Mouse (Mus musculus) heart, postnatal 10 days (tissue): ENCODE measurements at regions not wholly inside any gene's neighbourhood (a gene's known extent, or its start where the extent isn't known, plus 50 kb on each side); places are given as distances from the start of the nearest gene placed in this dataset.
"Not testable (repeated sequence)": the region's sequence is repeated elsewhere in the genome, so short reads cannot be mapped to it uniquely, and the experiment has no call there.

ENCODE experiments used
- DNase-seq, 2 experiments: peaks; one replicate each; pipeline ENCODE4 v3.0.0; 2021
- intact Hi-C: fragments of 180-260 bp; cut with DNase I; formaldehyde crosslinking; loops from one replicate; pipeline ENCODE4 v1.15.1; 2025

DNA sequence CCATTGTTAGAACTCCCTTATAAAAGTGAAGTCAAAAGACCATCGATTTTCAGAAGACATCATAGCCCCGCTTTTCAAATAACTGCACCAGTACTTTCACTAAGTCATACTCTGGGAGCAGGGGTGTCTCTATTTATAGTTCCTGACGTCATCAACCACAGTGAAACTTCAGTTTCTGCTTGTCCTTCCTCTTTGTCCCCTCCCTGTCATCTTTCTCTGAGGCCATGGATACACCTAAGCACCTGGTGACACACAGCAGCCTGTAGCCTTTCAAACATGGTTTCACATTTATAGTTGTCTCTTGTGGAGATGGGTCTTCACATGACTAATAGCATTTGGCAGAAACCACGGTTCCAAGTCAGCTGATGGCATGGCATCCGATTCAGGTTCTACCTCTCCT is 277.2 kb downstream of the 4933412E24Rik start:
- intact Hi-C loops: no loop called here

DNA sequence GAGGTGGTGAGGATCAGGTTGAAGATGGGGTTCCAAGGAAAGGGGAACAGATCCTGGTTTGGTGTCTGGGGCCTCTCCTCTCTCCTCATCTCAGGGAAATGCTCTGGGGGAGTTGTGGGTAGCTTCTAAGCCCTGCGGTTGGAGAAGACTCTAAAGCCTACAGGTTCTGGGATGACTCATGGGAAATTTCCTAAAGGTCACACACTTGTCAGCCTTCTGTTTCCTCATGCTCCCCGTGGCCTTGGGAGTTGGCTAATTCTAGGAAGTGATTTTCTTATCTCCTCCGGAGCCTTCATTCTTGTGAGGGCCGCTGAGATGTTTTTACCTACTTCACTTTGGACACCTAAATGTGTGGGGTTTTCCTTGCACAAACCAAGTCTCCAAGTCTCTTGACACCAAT is 279.2 kb downstream of the 4933412E24Rik start:
- DNase-seq: no peak
- intact Hi-C loops: no loop called here

More for the DNA sequence above, 277.2 kb downstream of the 4933412E24Rik start:
- DNase-seq: no peak

DNA sequence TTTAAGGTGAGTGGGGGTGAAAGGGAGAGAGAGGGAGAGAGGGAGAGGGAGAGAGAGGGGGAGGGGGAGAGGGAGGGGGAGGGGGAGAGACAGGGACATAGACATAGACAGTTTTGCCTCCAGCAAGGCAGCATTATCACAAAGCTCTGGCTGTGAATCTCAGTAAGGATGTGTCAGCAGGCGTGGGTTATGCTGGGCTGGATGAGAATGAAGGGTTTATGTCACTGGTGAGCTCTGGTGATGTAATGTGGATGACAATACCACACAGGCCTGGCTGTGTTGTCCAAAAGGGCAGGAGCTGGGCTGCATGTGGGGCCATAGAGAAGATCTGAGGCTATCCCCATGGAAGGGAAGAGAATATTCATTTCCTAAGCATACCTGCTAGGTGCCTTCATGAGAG is 282.0 kb downstream of the 4933412E24Rik start:
- no peak for DNase-seq
- intact Hi-C loops: no loop called here

DNA sequence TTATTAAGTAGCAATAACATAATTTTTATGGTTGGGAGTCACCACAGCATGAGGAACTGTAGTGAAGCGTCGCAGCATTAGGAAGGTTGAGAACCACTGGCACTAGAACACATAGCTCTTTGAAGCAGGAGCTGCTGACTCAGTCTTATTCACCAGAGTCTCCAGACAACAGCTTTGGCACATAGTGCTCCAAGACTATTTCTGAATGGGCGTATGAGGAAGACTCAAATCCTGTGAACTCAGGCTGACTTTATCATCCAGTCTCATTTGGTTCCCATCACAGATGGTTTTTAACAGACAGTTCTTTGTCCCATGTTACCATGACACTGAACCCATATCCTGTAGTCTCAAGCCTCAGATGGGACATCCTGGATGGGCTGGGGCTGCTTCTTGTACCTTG is 282.5 kb downstream of the 4933412E24Rik start:
- intact Hi-C loops: no loop called here
- no peak for DNase-seq

DNA sequence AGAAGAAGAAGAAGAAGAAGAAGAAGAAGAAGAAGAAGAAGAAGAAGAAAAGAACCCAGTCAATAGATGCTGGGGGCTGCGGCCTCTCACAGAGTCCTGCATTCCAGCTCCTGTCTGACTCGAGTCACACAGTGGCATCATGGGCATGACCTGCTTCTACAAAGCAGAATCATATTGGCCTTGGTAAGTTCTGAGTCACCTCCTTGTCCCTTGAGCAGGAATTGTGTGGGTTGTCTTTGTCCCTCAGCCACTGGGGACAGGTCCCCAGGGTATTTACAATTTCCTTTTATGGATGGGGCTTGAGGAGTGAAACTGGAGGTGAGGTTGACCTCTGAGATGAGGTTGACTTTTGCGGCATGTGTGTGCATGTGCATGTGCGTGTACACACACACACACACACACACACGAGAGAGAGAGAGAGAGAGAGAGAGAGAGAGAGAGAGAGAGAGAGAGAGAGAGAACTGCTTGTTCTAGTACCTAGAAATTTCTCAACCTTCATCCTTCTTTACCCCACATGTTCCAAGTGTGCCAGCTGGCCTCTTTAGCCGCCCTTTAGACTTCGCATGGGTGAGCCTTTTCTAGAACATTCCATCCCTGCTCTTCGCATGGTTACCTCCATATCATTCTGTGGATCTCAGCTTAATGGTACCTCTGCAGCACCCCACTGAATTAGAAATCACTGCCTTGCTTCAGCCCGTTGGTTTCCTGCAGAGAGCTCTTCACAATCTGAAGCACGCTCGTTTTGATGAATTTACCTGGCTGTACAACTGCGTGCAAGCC is 283.2 kb downstream of the 4933412E24Rik start:
- intact Hi-C loops: no loop called here
- DNase-seq: no peak

DNA sequence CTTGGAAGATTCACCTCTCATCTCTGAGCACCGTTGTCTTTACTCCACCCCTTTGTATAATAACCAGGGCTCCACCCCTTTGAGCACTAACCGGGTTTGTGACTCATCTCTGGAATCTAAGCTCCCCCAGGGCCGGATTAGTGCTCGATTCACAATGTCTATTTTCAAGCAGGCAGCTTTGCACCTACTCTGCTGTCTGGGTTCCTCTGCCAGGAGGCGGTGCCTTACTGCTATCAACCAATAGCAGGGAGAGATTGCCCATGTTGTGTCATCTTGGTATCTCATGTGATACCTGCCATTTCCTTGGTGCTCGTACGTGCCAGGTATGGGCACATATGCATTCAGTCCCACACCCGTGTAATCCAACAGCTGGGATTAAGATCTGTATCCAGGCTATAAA is 285.3 kb downstream of the 4933412E24Rik start:
- intact Hi-C loops: no loop called here
- DNase-seq: no peak

DNA sequence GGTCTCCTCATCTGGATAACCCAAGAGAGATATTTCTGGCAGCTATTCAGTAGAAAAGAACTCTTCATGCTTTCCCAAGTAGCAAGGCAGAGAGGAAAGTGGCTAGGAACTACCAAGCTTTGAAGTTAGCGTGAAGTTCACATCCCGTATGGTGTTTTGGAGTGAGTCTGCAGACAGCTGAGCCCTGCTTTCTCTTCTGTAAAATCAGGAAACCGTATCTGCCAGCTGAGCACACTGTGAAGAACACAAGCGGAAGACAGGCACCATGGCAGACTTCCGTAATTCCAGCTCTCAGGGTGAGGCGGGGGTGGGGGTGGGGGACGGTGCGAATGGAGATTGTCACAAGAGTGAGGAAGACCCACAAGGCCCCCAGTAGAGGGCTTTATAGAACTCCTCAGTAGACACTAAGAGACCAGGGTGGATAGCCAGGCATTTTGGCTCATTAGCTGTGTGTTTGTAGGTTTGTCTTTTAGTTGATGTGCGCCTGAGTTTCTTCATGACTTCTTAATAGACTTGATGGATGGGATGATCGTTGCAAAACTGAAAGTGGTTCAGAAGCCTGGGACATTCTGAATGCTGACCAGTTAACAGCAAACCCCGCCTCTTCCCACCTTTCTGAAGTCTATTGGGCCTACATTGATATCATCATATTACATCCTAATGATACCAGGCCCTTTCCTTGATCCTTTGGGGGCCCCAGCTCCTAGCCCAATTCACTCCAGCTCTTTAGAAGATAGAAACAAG is 287.4 kb downstream of the 4933412E24Rik start:
- intact Hi-C loops: no loop called here
- DNase-seq: no peak

DNA sequence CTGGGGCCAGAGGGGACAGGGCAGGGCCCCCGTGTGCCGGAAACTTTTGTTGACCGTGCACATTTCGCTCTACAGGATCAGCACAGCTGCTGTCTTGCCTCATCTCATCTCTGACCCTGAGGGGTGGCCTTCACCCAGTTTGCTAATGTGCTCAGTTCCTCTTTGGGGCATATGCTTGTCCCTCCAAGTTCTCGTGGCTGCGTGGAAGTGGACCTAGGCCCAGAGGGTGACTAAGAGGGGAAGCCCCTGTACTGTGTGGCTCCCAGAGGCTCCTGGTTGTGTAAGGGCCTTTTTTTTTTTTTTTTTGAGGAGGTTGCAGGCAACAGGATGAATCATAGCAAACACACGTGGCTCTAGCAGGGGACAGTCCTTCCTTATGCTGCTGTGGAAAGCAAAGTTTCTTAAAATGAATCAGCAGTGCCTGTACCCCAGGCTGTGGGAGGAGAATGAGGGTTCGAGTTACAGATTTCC is 288.2 kb downstream of the 4933412E24Rik start:
- intact Hi-C loops: no loop called here
- DNase-seq: peak; percentile 45 to 49

DNA sequence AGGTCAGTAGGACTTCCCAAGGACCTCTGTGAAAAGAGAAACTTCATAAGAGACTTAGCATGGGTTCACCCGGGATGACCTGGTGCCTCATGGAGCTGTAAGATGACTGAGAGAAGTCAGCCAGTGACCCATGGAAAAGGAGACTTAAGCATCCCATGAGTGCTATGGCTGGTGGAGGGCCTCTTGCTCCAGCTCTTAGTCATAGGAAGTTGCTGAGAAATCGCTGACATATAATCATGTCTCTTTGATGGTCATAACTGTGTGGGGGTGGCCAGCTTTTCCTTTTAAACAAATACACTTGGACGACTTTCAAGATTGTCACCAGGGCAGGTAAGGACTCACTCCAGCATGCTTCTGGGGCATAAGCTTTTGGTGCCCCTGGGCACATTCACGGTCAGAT is 290.5 kb downstream of the 4933412E24Rik start:
- DNase-seq: no peak
- intact Hi-C loops: no loop called here

DNA sequence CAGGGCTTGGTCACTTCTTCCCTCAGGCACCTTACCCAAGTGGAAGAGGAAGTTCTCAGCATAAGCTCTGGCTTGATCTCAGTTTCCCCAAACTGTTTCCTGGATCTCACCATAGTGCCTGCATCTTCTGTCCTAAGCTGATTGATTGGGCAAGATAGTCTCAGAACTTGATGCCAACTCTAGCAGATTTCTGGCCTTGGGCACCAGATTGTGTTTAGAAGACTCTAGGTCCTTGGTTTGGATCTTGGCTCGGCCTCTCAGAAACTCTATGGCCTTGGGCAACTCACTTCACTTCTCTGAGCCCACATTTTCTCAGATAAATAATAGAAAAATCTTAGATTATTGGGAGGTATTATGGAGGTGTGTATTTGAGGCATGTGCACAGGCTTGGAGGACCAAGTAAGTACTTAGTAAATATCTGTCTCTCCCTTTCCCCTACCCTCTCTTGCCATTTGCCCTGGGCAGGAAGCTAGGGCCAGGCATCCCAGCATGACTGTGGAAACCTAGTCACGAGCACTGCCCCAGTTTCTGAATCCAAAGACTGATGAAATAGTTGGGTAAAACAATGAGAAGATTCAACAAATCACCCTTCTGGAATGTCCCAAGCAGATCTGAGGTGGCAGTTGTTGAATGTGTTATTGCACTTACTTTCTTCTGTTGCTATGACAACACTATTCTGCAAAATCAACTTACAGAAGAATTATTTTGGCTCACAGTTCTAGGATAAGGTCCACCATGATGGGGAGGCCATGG is 293.6 kb downstream of the 4933412E24Rik start:
- intact Hi-C loops: no loop called here
- DNase-seq: no peak

DNA sequence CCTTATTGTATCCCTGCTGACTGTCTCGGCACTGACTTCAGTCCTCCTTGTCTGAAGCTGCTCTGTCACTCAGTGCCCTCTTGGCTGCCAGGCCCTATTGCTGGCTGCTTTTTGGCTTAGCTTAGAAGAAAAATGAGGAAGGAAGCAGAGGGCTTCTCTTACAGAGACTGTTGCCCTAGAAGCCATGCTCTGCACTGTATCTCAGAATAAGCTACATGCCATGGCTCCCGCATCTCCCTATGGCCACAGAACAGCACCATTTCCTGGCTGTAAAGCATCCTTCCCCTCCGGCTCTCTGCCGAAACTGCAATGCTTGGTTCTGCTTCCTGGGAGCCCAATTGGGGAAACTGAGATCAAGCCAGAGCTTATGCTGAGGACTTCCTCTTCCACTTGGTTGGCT is 295.0 kb downstream of the 4933412E24Rik start:
- DNase-seq: no peak
- intact Hi-C loops: no loop called here

DNA sequence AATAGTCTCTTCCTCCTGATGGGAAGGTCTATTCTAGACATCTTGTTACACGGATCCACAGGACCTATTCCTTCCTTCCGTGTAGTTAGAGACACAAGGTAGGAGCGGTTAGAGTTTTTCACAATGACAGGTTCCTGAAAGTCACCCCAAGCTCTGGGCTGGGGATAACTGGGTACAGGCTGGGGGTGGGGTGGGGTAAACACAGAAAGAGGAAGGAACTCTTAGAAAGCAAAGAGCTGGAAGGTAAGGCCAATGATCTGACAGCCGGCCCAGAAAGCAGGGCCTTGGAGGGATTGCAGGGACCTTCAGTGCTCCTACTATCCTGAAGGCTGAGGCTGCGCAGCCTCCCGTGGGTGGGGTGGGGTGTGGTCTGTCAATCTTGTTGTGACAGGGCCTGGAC is 295.4 kb downstream of the 4933412E24Rik start:
- DNase-seq: no peak

DNA sequence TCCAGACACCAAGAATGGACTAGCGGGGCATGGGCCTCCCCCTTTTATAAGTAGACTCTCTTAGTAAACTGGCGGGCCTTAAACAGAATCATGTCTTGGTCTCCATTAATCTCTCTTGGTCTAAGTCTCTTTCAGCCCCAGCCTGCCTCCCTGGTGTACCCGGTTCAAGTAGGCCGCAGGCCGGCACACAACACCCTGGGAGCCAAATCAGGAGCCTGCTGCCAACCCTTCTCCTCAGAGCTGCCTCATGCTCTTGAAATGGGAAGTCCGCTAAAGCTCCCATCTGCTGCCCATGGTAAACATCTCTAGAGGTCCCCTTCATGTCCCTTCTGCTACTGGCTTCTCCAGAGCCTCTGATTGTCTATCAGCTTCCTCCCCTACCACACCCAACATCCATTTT is 296.3 kb downstream of the 4933412E24Rik start:
- intact Hi-C loops: no loop called here
- no peak for DNase-seq

More for the DNA sequence above, 295.4 kb downstream of the 4933412E24Rik start:
- intact Hi-C loops: no loop called here

DNA sequence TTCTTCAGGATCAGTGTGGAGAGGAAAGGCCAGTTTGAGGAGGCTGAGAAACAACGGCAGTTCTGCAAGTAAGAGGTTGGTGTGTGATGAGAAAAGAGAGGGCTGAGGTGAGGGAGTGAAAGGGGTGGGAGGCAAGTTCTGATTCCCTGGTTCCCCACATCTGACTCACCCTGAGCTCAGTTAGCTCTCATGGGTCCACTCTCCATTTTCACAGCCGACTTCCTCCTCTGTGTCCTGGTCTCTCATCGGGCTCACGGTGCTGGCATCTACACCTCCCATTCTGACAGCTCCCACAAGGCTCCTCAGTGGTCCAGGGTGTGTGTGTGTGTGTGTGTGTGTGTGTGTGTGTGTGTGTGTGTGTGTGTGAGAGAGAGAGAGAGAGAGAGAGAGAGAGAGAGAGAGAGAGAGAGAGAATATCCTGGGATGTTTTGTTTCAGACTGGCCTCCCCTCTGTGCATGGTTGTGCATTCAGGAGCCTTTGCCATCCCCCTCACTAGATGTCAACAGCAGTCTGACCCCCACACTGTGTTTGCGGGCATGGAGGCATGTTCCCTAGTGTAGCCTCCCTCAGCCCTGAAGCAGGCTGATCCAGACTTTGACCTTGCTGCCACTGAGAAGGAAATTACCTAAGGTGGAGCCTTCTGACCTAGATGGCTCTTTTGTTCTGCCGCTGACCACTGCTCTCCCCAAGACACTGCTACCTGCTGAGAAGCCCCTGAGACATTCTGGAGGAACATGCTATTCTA is 296.9 kb downstream of the 4933412E24Rik start:
- DNase-seq, intact Hi-C loops: not testable (repeated sequence)

DNA sequence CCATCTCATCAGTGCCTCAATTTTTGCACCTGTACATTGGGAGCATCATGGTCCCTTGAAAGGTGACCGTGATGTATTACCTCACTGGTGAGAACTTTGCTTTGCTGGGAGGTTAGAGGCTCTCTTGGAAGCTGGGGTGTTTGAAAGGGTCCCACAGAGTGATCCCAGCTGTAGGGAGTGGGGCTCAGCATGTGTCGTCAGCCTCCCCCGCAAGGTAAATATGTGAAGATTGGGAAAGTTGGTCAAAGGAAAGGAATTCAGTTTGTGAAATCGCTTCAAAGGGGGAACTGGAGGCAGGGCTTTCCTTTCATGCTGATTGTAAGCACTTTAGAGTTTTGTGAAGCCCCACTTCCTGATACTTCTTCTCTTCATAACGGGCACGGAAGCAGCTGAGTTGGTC is 299.5 kb downstream of the 4933412E24Rik start:
- intact Hi-C loops: no loop called here
- DNase-seq: no peak

DNA sequence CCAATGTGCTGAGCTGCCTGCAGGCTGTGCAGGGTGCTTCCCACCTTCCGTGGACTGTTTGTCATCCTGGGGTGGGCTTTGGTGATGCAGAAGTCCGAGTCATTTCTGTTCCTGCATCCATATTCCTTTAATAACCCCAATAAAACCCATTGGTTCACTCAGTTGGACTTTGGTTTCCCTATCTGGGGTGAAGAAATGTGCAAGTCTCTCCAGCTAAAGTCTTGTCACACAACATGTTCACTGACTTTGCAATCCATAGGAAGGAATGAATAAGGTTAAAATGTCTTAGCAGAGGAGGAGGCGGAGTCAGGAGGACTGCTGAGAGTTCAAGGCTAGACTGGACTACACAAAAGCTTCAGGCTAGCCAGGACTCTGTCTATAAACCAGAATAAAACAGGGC is 300.5 kb downstream of the 4933412E24Rik start:
- intact Hi-C loops: no loop called here
- no peak for DNase-seq

DNA sequence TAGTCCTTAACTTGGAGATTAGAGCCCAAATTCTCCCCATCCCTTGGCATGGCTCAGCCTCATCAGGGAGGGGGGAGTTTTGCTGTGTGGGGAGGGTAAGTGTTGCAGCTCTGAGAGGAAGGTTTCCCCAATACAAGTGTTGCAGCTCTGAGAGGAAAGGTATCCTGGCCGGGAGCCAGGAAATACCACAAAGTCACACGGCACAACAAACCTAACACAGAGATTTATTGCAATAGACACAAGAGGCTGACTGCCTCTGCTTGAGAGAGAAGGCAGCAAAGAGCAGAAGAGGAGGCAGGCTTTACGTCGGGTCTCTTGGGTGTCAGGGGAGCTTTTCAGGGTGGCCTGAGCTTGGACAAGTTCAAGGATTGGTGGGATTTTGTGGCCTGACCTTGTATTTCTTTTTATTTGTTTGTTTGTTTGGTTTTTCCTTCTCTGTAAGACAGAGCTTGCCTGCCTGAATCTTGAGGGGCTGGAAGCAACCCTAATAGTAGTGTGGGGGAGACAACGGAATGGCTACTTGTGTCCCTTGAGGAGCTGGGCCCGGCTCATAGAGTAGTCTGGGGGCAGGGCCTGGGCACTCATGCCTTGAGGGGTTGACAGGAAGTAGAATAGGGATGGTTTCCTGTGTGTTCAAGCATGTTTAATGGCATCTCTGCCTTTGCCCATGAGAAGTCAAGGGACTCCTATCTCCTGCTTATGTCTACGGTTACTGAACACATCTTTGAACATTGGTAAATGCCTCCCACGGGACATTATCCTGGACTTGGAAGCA is 302.3 kb downstream of the 4933412E24Rik start:
- DNase-seq: no peak
- intact Hi-C loops: no loop called here

DNA sequence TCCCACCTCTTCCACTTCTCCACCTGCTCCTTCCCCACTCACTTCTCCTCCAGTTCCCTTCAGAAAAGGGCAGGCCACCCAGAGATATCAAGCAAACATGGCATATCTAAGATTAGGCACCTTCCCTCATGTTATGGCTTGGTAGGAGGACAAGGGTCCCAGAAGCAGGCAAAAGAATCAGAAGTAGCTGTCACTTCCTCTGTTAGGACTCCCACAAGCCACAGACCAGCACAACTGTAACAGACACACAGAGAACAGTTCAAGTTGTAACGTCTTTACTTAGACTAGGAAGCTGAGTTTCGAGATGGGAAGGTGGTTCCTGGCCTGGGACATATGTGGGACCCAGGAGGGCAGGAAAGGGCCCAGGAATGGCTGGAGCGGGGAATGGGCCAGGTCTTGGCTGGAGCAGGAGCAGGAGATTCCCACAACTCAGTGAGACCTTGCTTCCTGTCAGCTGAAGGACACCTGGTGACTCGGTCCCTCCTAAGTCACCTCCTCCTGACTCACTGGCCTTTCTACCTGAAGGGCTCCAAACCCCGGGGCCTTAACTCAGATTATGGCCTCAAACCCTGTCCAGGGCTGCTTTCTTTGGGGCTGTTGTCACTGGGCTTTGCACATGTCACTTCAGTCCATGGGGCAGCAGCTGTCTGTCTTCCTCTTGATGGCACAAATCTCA is 304.2 kb downstream of the 4933412E24Rik start:
- intact Hi-C loops: no loop called here
- DNase-seq: no peak

DNA sequence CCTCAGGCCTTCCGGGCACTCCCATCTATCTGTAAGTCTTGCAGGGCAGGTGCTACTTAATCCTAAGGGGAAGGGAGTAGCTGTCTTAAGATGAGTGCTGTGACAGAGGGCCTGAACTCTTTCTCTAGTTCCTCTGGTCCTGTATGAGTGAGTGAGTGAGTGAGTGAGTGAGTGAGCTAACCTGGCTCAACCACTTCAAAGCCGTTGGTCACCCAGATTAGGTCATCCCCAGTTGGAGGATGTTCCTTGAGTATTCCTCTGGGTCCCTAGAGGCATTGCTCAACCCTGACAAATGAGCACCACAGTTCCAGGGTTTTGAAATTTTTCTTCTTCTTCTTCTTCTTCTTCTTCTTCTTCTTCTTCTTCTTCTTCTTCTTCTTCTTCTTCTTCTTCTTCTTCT is 306.5 kb downstream of the 4933412E24Rik start:
- intact Hi-C loops: no loop called here
- DNase-seq: no peak
